Mouse (Mus musculus) embryonic facial prominence, embryonic 11.5 days (tissue): Measurements from ENCODE around the gene Zfp385b. TPM values are rescaled to one million over a fixed set of nuclear protein-coding genes. Genes with fewer than 3 reads are reported as not detected.

Experiments
- ATAC-seq: fragments of 200-750 bp; cut with Nextera tagmentation; replicated peaks from 2 replicates; pipeline ENCODE4 v1.8.0; 2017; ENCODE audit warnings: low read depth; ENCODE audit not compliant: insufficient number of reproducible peaks, low FRiP score, low TSS enrichment
- DNase-seq: peaks from one replicate; pipeline ENCODE4 v3.0.0-alpha.2; 2015; ENCODE audit warnings: low spot score
- H3K27ac ChIP-seq: fragments of 300-500 bp; sonication (generic); replicated peaks from 2 replicates; pipeline ENCODE4 v1.5.1; 2014; ENCODE audit warnings: mild to moderate bottlenecking, low read depth, low read length, control low read depth
- H3K27me3 ChIP-seq: fragments of 300-500 bp; sonication (generic); 2 replicates; pipeline ENCODE4 v1.6.1; 2014; ENCODE audit warnings: mild to moderate bottlenecking, low read length, moderate library complexity, mixed read lengths; ENCODE audit not compliant: control insufficient read depth, insufficient read depth
- H3K36me3 ChIP-seq: fragments of 300-500 bp; sonication (generic); replicated peaks from 2 replicates; pipeline ENCODE4 v1.6.1; 2014; ENCODE audit warnings: low read depth, mild to moderate bottlenecking, low read length, moderate library complexity, mixed read lengths; ENCODE audit not compliant: control insufficient read depth, insufficient read depth
- H3K4me1 ChIP-seq: fragments of 300-500 bp; sonication (generic); 2 replicates; pipeline ENCODE4 v1.6.1; 2014; ENCODE audit warnings: low read length, mixed read lengths; ENCODE audit not compliant: control insufficient read depth, insufficient read depth
- H3K4me2 ChIP-seq: fragments of 300-500 bp; sonication (generic); 2 replicates; pipeline ENCODE4 v1.6.1; 2014; ENCODE audit warnings: low read depth, mild to moderate bottlenecking, control low read depth, low read length, moderate library complexity
- H3K4me3 ChIP-seq: fragments of 300-500 bp; sonication (generic); 2 replicates; pipeline ENCODE4 v1.5.1; 2014; ENCODE audit warnings: low read depth, low read length, control low read depth
- H3K9ac ChIP-seq: fragments of 300-500 bp; sonication (generic); replicated peaks from 2 replicates; pipeline ENCODE4 v1.6.1; 2014; ENCODE audit warnings: mild to moderate bottlenecking, control low read depth, low read length
- H3K9me3 ChIP-seq: fragments of 300-500 bp; sonication (generic); replicated peaks from 2 replicates; pipeline ENCODE4 v1.6.1; 2016; ENCODE audit warnings: mild to moderate bottlenecking, low read length, inconsistent platforms, mixed read lengths; ENCODE audit not compliant: control insufficient read depth
- WGBS: fragments of 180-500 bp; shearing (Covaris S2); extraction: QIAGEN DNeasy Blood & Tissue Kit; methylation state at CpG from one replicate; pipeline ENCODE4 v1.1.7; 2014; 5-methylcytosine and 5-hydroxymethylcytosine counted together
- polyA plus RNA-seq: library from polyadenylated mRNA; unstranded; fragments of >200 nt; fragmentation: Nextera tagmentation; extraction: Ambion mirVana; gene quantifications from 2 replicates; pipeline ENCODE4 v1.2.1, GENCODE M21; 2014

The Zfp385b gene
- polyA plus RNA-seq, 1 experiment from 2014 or later: 1.7 TPM

DNA sequence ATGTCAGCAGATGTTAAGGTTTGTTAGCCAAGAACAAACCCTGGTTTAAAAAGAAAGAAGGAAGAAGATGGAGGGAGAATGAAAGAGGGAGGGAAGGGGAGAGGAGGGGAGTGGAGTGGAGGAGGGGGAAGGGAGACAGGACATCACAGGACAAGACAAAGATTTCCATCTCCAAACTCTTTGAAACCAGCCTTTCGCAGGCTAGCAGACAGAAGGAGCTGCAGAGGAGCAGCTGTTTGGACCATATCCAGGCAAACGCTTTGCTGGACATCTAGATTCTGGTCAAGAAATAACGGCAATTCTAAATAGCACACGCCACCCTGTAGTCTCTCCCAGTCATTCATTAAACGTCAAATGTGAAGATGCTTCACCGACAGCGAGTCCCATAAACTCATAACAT, 38.0 kb downstream of the Zfp385b start:
- Histone ChIP-seq H3K9me3 (no peaks in the 10 kb centered on the region), H3K4me1 (no peaks in the 10 kb centered on the region), H3K27ac (no peak overlapping the region), H3K4me3 (no peak overlapping the region), H3K4me2 (no peak overlapping the region), H3K36me3 (no peaks in the 10 kb centered on the region), H3K9ac (no peak overlapping the region), H3K27me3 (no peaks in the 10 kb centered on the region)
- DNase-seq: no peak
- 87% methylated on average over 7 of the region's 7 CpGs for WGBS
- no peak for ATAC-seq

DNA sequence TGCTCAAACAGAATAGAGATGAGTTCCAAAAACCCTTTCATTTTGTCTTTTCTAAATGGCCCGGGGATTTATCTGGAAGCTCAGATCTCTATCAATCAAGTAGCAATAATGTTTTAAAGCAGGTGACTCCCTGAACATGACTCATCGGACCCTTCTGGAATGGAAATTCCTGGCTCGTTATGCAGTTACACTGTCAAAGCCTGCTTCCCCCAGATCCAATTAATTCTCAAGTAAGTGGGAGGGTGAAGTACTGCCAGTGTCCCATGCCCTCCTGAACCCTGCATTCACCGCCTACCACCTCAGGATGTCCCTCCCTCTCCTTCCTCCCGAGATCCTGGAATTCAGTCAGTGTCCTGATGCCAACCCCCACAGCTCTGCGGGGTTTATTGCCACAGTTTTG, 41.7 kb downstream of the Zfp385b start:
- ATAC-seq (no peak), DNase-seq (no peak)
- Histone ChIP-seq H3K27ac (no peak overlapping the region), H3K4me3 (no peak overlapping the region), H3K4me2 (no peak overlapping the region), H3K36me3 (no peaks in the 10 kb centered on the region), H3K9me3 (no peaks in the 10 kb centered on the region), H3K9ac (no peak overlapping the region), H3K4me1 (no peaks in the 10 kb centered on the region), H3K27me3 (no peaks in the 10 kb centered on the region)
- WGBS: 40% methylated on average over 6 of the region's 6 CpGs

DNA sequence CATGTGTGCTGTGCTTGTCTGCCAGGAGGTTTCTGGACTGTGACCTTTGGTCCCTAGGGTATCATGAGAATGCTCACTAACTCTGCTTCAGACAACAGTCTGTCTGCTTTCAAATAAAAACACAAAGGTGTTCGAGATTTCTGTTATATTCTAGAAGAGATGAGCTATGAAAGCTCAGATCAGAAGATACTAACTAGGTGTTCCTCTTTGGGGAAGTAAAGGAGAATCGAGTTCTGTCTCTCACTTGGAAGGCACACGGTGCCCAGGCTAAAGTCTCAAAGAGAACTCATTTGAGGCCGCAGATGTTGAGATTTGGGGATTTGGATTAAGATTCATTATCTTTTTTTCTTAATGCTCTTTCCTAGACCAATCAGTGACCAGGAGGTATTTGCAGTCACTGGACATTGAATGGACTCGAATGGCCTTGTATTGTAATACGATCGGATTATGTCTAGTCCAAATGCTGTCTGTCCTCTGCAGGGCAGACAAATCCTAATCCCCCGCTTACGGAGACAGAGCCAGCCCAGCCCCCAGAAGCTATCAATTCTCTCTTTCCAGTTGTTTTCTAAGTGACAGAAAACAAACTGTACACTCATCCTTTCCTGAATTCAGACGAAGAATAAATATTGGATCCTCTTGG, 42.3 kb downstream of the Zfp385b start:
- Histone ChIP-seq H3K9me3 (no peaks in the 10 kb centered on the region), H3K36me3 (no peaks in the 10 kb centered on the region), H3K27me3 (no peaks in the 10 kb centered on the region), H3K4me1 (no peaks in the 10 kb centered on the region), H3K27ac (no peak overlapping the region), H3K4me2 (no peak overlapping the region), H3K4me3 (no peak overlapping the region), H3K9ac (no peak overlapping the region)
- DNase-seq (no peak), ATAC-seq (no peak)
- 57% methylated on average over 10 of the region's 10 CpGs for WGBS

DNA sequence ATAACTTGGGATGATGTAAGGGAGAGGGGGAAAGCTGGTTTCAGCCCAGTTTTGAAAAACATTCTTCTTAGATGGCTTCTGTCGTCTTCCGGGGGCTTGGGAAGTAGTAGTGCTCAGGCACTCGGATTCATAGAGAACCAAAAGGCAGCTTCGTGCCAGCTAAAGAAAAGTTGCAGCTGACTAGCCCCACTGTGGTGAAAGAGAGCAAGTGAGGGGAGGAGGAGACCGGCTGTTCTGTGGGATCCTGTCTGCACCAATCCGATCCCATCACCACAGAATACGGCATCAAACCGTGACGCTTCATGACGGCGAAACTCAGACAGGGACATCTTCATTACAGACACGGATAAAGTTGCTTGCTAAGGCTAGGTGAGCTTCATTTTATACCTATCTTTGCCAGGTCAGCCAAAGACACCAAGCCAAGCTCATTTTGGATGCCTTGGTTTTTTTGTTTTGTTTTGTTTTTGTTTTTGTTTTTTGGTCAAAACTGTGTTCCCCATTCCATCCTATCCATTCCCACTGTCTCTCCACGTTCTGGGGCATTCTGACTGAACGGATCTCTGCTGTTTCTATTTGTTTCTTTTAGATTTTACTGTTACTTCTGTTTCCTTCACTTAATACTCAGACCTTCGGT, 44.1 kb downstream of the Zfp385b start:
- WGBS: 72% methylated on average over 15 of the region's 15 CpGs

DNA sequence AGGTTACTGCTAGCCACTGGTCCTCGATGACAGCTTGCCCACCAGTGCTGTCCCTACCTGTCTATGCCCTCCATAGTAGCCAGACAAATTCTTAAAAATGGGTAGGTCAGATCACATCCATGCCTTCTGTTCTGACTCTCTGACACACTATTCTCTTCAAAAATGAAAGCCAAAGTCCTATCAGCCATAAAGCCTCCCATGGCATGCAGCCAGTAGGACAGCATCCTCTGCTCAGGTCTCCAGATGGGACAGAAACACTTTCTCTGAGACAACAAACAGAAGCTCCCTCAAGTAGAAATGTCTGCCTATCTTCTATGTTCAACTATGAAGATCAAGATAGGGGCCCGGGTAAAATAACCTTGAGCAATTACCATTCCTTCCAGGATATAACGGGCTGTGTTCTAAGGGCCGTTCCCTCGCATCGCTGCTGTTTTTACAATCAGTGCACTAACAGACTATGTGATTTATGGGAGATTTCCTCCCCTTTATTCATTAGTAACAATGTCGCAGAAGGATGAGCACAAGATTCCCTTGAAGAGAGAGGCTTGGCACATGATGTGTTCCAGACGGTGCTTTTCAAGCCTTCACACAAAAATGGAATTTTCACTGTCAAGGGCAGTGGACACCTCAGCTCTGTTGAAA, 49.3 kb downstream of the Zfp385b start:
- Histone ChIP-seq H3K36me3 (no peaks in the 10 kb centered on the region), H3K9me3 (no peaks in the 10 kb centered on the region), H3K4me3 (no peak overlapping the region), H3K27me3 (no peaks in the 10 kb centered on the region), H3K27ac (no peak overlapping the region), H3K4me2 (no peak overlapping the region), H3K4me1 (no peaks in the 10 kb centered on the region), H3K9ac (no peak overlapping the region)
- WGBS: 87% methylated on average over 8 of the region's 8 CpGs
- ATAC-seq: no peak
- DNase-seq: no peak

More for the DNA sequence above, 44.1 kb downstream of the Zfp385b start:
- H3K36me3 ChIP-seq: no peaks in the 10 kb centered on the region
- no peak overlapping the region for H3K9ac ChIP-seq
- no peaks in the 10 kb centered on the region for H3K9me3 ChIP-seq
- ATAC-seq (no peak), DNase-seq (no peak)
- H3K4me2 ChIP-seq: no peak overlapping the region
- H3K27me3 ChIP-seq: no peaks in the 10 kb centered on the region
- H3K4me1 ChIP-seq: no peaks in the 10 kb centered on the region
- H3K27ac ChIP-seq: no peak overlapping the region
- H3K4me3 ChIP-seq: no peak overlapping the region

DNA sequence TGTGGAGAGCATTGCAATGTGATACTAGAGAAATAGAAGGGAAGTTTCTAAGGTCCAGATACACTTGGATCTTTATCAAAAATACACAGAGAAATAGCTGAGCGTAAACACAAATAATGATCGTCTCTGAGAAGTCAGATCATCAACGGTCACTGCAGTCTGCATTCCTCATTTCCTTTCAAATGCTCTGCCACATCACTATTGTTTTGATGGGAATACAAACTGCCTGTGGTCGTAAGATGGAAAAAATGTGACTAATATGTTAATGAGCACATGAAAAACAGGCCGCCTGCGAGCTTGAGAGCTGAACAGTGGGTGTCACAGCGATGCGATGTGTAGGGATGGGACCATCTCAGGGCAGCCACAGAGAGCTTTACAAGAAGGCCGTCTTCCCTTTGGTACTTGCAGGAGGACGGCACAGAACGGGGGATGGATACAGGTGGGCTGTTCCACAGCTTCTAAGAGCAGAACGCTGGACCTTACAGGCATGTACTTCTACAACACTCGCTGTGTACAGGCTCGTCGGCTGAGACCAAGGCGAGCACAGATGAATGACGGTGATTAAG, 51.0 kb downstream of the Zfp385b start:
- no peak overlapping the region for H3K27ac ChIP-seq
- 83% methylated on average over 17 of the region's 17 CpGs for WGBS

DNA sequence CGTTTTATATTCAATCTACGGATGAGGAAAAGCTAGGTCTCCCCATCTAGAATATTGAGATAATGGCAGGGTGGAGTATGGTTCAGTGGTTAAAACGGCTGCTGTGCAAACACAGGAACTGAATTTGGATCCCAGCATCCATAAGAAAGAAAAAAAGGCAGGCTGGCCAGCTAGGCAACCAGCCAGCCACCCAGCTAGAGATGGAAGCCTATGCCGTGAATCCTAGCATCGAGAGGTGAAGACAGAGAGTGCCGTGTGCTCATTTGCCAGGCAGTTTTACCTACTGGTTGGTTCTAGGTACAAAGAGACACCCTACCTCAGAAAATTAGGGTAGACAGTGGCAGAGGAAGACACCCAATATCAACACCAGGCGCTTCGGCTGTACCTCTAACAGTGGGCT, 57.5 kb downstream of the Zfp385b start:
- Histone ChIP-seq H3K27me3 (no peaks in the 10 kb centered on the region), H3K9me3 (no peaks in the 10 kb centered on the region), H3K9ac (no peak overlapping the region), H3K4me3 (no peak overlapping the region), H3K36me3 (no peaks in the 10 kb centered on the region), H3K4me2 (no peak overlapping the region), H3K27ac (no peak overlapping the region), H3K4me1 (no peaks in the 10 kb centered on the region)
- DNase-seq (no peak), ATAC-seq (no peak)
- WGBS: 94% methylated on average over 8 of the region's 8 CpGs

More for the DNA sequence above, 51.0 kb downstream of the Zfp385b start:
- H3K4me3 ChIP-seq: no peak overlapping the region
- no peaks in the 10 kb centered on the region for H3K9me3 ChIP-seq
- DNase-seq: no peak
- H3K9ac ChIP-seq: no peak overlapping the region
- no peaks in the 10 kb centered on the region for H3K36me3 ChIP-seq
- ATAC-seq: no peak
- H3K27me3 ChIP-seq: no peaks in the 10 kb centered on the region
- no peak overlapping the region for H3K4me2 ChIP-seq
- H3K4me1 ChIP-seq: no peaks in the 10 kb centered on the region
